Mouse (Mus musculus): ENCODE measurements at regions not wholly inside any gene's neighbourhood (a gene's known extent, or its start where the extent isn't known, plus 50 kb on each side); places are given as distances from the start of the nearest gene placed in this dataset.

DNA sequence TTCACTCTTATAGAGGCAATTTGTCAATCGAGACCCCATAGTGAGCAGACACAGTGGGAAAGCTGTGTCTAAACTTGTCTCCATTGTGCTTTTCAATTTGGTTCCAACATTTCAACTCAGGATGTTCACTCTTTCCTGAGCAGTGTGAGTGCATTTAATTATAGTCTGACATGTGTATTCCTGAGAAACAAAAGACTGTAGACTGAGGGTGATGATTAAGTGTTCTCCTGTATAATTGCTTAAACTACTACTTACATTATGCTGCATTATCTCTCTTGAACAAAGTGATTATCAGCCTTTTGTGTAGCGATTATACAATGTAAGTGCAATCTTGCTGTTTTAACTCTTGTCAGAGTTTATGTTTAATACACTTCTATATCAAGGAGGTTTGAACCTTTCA is 87.9 kb downstream of the 1700008P02Rik start:
- peak; percentile 67 for DNase-seq (ENCODE audit: low read depth)
- no peak for TF ChIP-seq POLR2A (IDR thresholded peaks at IDR 0.05; ENCODE audit: borderline replicate concordance, extremely low read depth, insufficient read depth, insufficient read length, poor library complexity, severe bottlenecking)
- no peak for TF ChIP-seq CTCF (IDR thresholded peaks at IDR 0.05; ENCODE audit: borderline replicate concordance, extremely low read depth, insufficient read depth, insufficient read length)

DNA sequence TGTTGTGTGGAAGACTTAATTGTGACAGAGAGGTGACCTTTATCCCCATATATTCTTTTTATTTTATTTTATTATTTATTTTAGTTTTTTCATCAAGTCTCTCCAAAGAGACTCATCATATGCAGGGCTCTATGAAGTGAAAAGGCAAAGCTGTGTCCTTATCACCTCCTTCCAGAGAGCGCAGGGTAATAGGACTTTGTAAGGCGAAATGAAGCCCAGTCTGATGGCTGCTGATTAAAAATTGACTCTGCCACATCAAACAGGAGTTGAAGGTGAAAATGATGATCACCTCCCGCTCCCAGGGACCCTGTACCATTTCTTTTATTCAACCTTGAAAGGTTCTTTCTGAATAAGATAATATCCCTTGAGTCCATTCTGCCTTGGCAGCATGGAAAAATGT is 94.3 kb downstream of the 1700008P02Rik start:
- TF ChIP-seq POLR2A (IDR thresholded peaks at IDR 0.05; ENCODE audit: borderline replicate concordance, extremely low read depth, insufficient read depth, insufficient read length, poor library complexity, severe bottlenecking) (no peak), CTCF (IDR thresholded peaks at IDR 0.05; ENCODE audit: borderline replicate concordance, extremely low read depth, insufficient read depth, insufficient read length) (no peak)
- DNase-seq (ENCODE audit: low read depth) = peak; percentile 58

DNA sequence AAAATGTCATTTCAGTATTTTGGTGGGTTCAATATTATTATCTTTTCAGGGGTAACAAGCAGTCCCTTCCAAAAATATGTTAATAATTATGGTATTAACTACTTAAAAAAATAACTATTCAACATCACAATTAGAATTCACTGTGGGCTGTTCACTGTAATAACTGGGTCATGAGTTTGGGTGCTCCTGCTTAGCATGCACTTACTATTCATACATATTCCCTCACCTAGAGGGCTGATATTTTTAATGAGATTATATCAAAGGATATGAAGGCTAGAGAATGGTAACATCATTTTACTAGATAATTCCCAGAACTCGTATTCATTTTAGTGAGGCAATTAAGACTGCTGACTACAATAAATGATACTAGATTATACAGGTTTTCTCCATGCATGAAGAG is 95.1 kb downstream of the 1700008P02Rik start:
- TF ChIP-seq CTCF (IDR thresholded peaks at IDR 0.05; ENCODE audit: borderline replicate concordance, extremely low read depth, insufficient read depth, insufficient read length) (no peak), POLR2A (IDR thresholded peaks at IDR 0.05; ENCODE audit: borderline replicate concordance, extremely low read depth, insufficient read depth, insufficient read length, poor library complexity, severe bottlenecking) (no peak)
- peak; percentile 5 for DNase-seq (ENCODE audit: low read depth)

GRCm38 (mm10) chr3:6511351-6511750 is 108.9 kb downstream of the 1700008P02Rik start:
- TF ChIP-seq POLR2A (IDR thresholded peaks at IDR 0.05; ENCODE audit: borderline replicate concordance, extremely low read depth, insufficient read depth, insufficient read length, poor library complexity, severe bottlenecking) (no peak), CTCF (IDR thresholded peaks at IDR 0.05; ENCODE audit: borderline replicate concordance, extremely low read depth, insufficient read depth, insufficient read length) (no peak)
- no peak for DNase-seq (ENCODE audit: low read depth)

DNA sequence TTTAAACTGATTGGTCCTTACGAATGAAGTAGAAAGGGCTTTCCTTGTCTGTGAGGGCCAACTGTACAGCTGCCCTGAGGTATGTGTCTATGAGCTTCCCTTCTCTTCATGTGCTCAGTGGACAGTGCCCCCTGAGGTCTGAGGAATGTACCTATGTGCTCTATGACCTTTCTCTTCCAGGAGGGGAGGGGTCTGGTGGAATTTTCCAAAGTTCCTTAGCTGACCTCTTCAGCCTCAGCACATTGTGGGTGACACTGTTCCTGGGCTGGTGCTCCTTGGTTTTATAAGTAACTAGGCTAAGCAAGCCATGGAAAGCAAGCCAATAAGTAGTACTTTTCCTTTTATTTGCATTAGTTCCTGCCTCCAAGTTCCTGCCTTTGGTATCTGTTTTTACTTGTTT is 116.1 kb downstream of the 1700008P02Rik start:
- no peak for DNase-seq (ENCODE audit: low read depth)
- TF ChIP-seq POLR2A (IDR thresholded peaks at IDR 0.05; ENCODE audit: borderline replicate concordance, extremely low read depth, insufficient read depth, insufficient read length, poor library complexity, severe bottlenecking) (no peak), CTCF (IDR thresholded peaks at IDR 0.05; ENCODE audit: borderline replicate concordance, extremely low read depth, insufficient read depth, insufficient read length) (no peak)

DNA sequence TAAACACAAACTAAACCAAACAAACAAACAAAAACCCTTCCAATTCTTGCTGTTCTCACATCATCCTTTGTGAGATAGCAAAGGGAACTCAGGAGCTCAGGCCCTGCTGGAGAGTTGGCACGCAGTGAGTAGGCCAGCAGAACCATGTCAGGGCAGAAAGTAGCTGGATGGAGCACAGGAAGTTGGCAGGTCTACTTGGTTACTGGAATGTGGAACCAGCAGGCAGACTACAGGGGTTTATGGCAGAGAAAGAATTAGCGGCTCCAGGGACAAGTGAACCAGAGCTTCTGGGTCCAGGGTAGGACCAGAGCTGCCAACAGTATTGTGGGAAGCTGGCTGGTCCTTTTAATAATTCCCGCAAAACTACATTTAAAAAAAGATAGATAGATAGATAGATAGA is 136.2 kb downstream of the 1700008P02Rik start:
- DNase-seq (ENCODE audit: low read depth) = peak; percentile 11
- TF ChIP-seq CTCF (IDR thresholded peaks at IDR 0.05; ENCODE audit: borderline replicate concordance, extremely low read depth, insufficient read depth, insufficient read length) (no peak), POLR2A (IDR thresholded peaks at IDR 0.05; ENCODE audit: borderline replicate concordance, extremely low read depth, insufficient read depth, insufficient read length, poor library complexity, severe bottlenecking) (no peak)

DNA sequence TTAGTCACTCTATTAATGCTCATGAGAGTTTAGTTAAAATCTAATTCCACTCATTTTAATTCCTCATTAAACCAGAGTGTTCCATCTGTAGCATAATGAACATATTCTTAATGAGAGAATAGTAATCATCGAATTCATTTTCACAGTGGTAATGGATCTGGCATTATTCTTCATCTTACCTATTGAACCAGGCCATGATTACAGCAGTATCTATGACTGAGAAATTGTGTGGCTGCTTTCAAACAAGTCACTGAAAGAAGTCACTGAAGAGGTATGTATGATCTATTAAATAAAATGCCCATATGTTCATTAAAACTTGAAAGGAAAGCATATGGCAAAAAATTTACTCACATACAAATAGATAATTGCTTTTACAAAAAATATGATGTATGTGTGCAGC is 138.6 kb downstream of the 1700008P02Rik start:
- no peak for TF ChIP-seq CTCF (IDR thresholded peaks at IDR 0.05; ENCODE audit: borderline replicate concordance, extremely low read depth, insufficient read depth, insufficient read length)
- no peak for TF ChIP-seq POLR2A (IDR thresholded peaks at IDR 0.05; ENCODE audit: borderline replicate concordance, extremely low read depth, insufficient read depth, insufficient read length, poor library complexity, severe bottlenecking)
- DNase-seq (ENCODE audit: low read depth) = peak; percentile 42

Data from brain, embryonic 14.5 days (tissue).